ENCODE assay signal across 17 mouse cellular contexts in genomic region chr16:28337930-28338329, GRCm38 (mm10).
DNase-seq lines count a peak whose midpoint lies in the region; ATAC-seq and TF ChIP-seq lines count a peak whose summit lies in the region.
"Had no signal": no experiment of that assay in that cellular context is flagged by ENCODE, and none has a peak within 500 bp of the region (broad histone marks: within the 10 kb centered on the region; RNA-seq: fewer than 3 reads in every experiment).

No protein-coding gene starts in this region.

- peak; percentile 2 for DNase-seq in adrenal gland, postnatal 25 days
- no peak for DNase-seq in adrenal gland, postnatal 4 days (ENCODE audit: low spot score in 2 of 2)
- no peak for DNase-seq in left cerebral cortex, adult 2 months (ENCODE audit: extremely low spot score in 1 of 2, low spot score in 2 of 2)
- DNase-seq in left cerebral cortex, postnatal 14 days (ENCODE audit: low spot score in 2 of 2) = no peak
- DNase-seq in ES-CJ7 (ENCODE audit: low read depth, low spot score) = peak; percentile 21
- DNase-seq in cerebellum, adult 9-11 months = peak; percentile 17
- DNase-seq in heart, adult 9 months (ENCODE audit: low spot score in 2 of 2) = no peak
- DNase-seq in forebrain, postnatal 0 days = no peak
- DNase-seq: gastrocnemius, postnatal 36 days; kidney, adult 11 months; thymus, postnatal 36 days had no signal

- no peaks in the 10 kb centered on the region for H3K4me1 ChIP-seq in forebrain, postnatal 0 days (ENCODE audit: insufficient read depth)
- H3K4me1 ChIP-seq: heart, embryonic 15.5 days; hindbrain, embryonic 13.5 days; limb, embryonic 15.5 days; neural tube, embryonic 12.5 days had no signal

- H3K9me3 ChIP-seq in forebrain, postnatal 0 days (ENCODE audit: low read length) = no peaks in the 10 kb centered on the region
- H3K9me3 ChIP-seq: heart, embryonic 15.5 days; hindbrain, embryonic 13.5 days; limb, embryonic 15.5 days; midbrain, embryonic 13.5 days; neural tube, embryonic 12.5 days had no signal

- H3K27ac ChIP-seq in left cerebral cortex, adult 2 months = no peak overlapping the region
- H3K27ac ChIP-seq in forebrain, postnatal 0 days (ENCODE audit: low read depth, low read length) = no peak overlapping the region
- H3K27ac ChIP-seq: heart, embryonic 15.5 days; hindbrain, embryonic 13.5 days; limb, embryonic 15.5 days; midbrain, embryonic 13.5 days; neural tube, embryonic 12.5 days had no signal

- ATAC-seq in forebrain, postnatal 0 days = no peak
- ATAC-seq: midbrain, embryonic 13.5 days had no signal

- H3K4me3 ChIP-seq in left cerebral cortex, adult 2 months = no peak overlapping the region
- no peak overlapping the region for H3K4me3 ChIP-seq in forebrain, postnatal 0 days (ENCODE audit: low read depth, low read length)
- H3K4me3 ChIP-seq: erythroblast, embryonic 14.5 days; heart, embryonic 15.5 days; hindbrain, embryonic 13.5 days; limb, embryonic 15.5 days; midbrain, embryonic 13.5 days; neural tube, embryonic 12.5 days had no signal

- no peak overlapping the region for H3K9ac ChIP-seq in forebrain, postnatal 0 days
- H3K9ac ChIP-seq: heart, embryonic 15.5 days; hindbrain, embryonic 13.5 days; limb, embryonic 15.5 days; midbrain, embryonic 13.5 days; neural tube, embryonic 12.5 days had no signal

- no peaks in the 10 kb centered on the region for H3K27me3 ChIP-seq in forebrain, postnatal 0 days (ENCODE audit: insufficient read depth, low read length)
- H3K27me3 ChIP-seq: heart, embryonic 15.5 days; hindbrain, embryonic 13.5 days; limb, embryonic 15.5 days; midbrain, embryonic 13.5 days; neural tube, embryonic 12.5 days had no signal

- no peak overlapping the region for H3K4me2 ChIP-seq in forebrain, postnatal 0 days (ENCODE audit: low read depth)
- H3K4me2 ChIP-seq: heart, embryonic 15.5 days; hindbrain, embryonic 13.5 days; limb, embryonic 15.5 days; midbrain, embryonic 13.5 days; neural tube, embryonic 12.5 days had no signal

- WGBS in forebrain, postnatal 0 days = 81% methylated on average over 1 of the region's 1 CpGs

- no peaks in the 10 kb centered on the region for H3K36me3 ChIP-seq in forebrain, postnatal 0 days (ENCODE audit: insufficient read depth)
- H3K36me3 ChIP-seq: heart, embryonic 15.5 days; hindbrain, embryonic 13.5 days; limb, embryonic 15.5 days; midbrain, embryonic 13.5 days; neural tube, embryonic 12.5 days had no signal

- TF ChIP-seq CTCF in left cerebral cortex, adult 2 months (IDR thresholded peaks at IDR 0.05) = peak; percentile 22
- no peak for TF ChIP-seq CTCF in forebrain, postnatal 0 days (IDR thresholded peaks at IDR 0.05; ENCODE audit: low read depth)

- intact Hi-C loops in left cerebral cortex, adult 2 months (cut with DNase I) = loop anchor here (5.0 kb wide), 1 partner anchor 154 kb away; no protein-coding TSS in a partner anchor
- intact Hi-C loops in left cerebral cortex, postnatal 14 days (cut with DNase I) = no loop called here

Comparison
In these comparisons a context has a peak if more than half of its experiments do, and no peak if none do; other contexts are left out.
1. DNase-seq: peak in adrenal gland, postnatal 25 days (single experiment), ES-CJ7 (single experiment) and cerebellum, adult 9-11 months (single experiment); none in adrenal gland, postnatal 4 days (0 of 2), left cerebral cortex, adult 2 months (0 of 2), left cerebral cortex, postnatal 14 days (0 of 2), heart, adult 9 months (0 of 2) and forebrain, postnatal 0 days (single experiment).